Mouse (Mus musculus) heart, adult 2 months (tissue): ENCODE measurements at regions not wholly inside any gene's neighbourhood (a gene's known extent, or its start where the extent isn't known, plus 50 kb on each side); places are given as distances from the start of the nearest gene placed in this dataset.

Experiments used
- DNase-seq, 2 experiments: peaks; one replicate each; pipeline ENCODE4 v3.0.0; 2021
- H3K27ac ChIP-seq: fragments of 200-600 bp; 2 replicates; pipeline ENCODE4 v1.8.1; 2022
- H3K27me3 ChIP-seq: fragments of 200-500 bp; 2 replicates; pipeline ENCODE4 v1.6.1; 2012; ENCODE audit warnings: mild to moderate bottlenecking, low read length, inconsistent platforms, mixed read lengths; ENCODE audit not compliant: control insufficient read depth, insufficient read depth
- H3K36me3 ChIP-seq: fragments of 200-500 bp; 2 replicates; pipeline ENCODE4 v1.6.1; 2012; ENCODE audit warnings: low read length, inconsistent platforms; ENCODE audit not compliant: control insufficient read depth, insufficient read depth
- H3K4me1 ChIP-seq: fragments of 200-500 bp; 2 replicates; pipeline ENCODE4 v1.6.1; 2011; ENCODE audit warnings: low read length; ENCODE audit not compliant: control insufficient read depth, insufficient read depth
- H3K4me3 ChIP-seq: fragments of 200-600 bp; 2 replicates; pipeline ENCODE4 v1.8.1; 2022
- H3K79me2 ChIP-seq: fragments of 200-500 bp; replicated peaks from 2 replicates; pipeline ENCODE4 v1.6.1; 2012; ENCODE audit warnings: mild to moderate bottlenecking, inconsistent platforms, low read length, moderate library complexity, mixed read lengths; ENCODE audit not compliant: control insufficient read depth, insufficient read depth
- H3K9ac ChIP-seq: fragments of 200-500 bp; 2 replicates; pipeline ENCODE4 v1.6.1; 2012; ENCODE audit warnings: low read depth, mild to moderate bottlenecking, control low read depth, inconsistent platforms, low read length, mixed read lengths
- CTCF ChIP-seq: fragments of 200-600 bp; IDR thresholded peaks from 2 replicates; pipeline ENCODE4 v1.8.1; 2022; ENCODE audit warnings: antibody characterized with exemption, mild to moderate bottlenecking, moderate library complexity
- EP300 ChIP-seq: fragments of 200-500 bp; IDR thresholded peaks from 2 replicates; pipeline ENCODE4 v1.6.1; 2011; ENCODE audit warnings: low read depth, low read length, control low read depth; ENCODE audit not compliant: insufficient read depth
- POLR2A ChIP-seq: fragments of 200-500 bp; IDR thresholded peaks from 2 replicates; pipeline ENCODE4 v1.6.1; 2011; ENCODE audit warnings: mild to moderate bottlenecking, low read depth, low read length, control low read depth; ENCODE audit not compliant: insufficient read depth
- WGBS: fragments of 180-500 bp; shearing (Covaris S2); methylation state at CpG from one replicate; pipeline ENCODE4 v1.1.7; 2018; 5-methylcytosine and 5-hydroxymethylcytosine counted together
- intact Hi-C: fragments of 180-260 bp; cut with DNase I; formaldehyde crosslinking; loops from one replicate; pipeline ENCODE4 v1.15.1; 2025

GRCm38 (mm10) chr6:49985127-49985526, 124.9 kb upstream of the Mpp6 start:
- 34% methylated on average over 6 of the region's 6 CpGs for WGBS
- intact Hi-C loops = no loop called here
- Histone ChIP-seq H3K4me3 (no peak overlapping the region), H3K4me1 (no peaks in the 10 kb centered on the region; the same call in 1 of the 2 replicates), H3K79me2 (no peaks in the 10 kb centered on the region), H3K27me3 (no peaks in the 10 kb centered on the region), H3K36me3 (no peaks in the 10 kb centered on the region), H3K9ac (no peak overlapping the region), H3K27ac (no peak overlapping the region)
- no peak for DNase-seq
- no peak for TF ChIP-seq CTCF
- TF ChIP-seq EP300 = no peak
- no peak for TF ChIP-seq POLR2A

DNA sequence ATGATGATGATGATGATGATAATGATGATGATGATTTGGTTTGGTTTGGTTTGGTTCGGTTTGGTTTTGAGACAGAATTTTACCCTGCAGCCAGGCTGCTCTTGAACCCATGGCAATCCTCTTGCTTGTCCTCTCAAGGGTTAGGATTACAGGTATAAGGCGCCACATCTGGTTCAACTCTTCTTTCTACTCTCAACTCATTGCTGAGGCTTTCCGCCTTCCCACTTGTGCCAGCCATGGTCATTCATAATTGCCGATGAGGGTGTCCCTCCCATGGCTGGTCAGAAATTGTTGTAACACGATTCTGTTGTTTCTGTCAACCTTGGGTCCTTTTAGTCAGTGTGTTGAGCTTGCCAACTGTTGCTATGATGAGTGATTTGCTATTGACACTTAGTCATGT, 122.9 kb upstream of the Mpp6 start:
- intact Hi-C loops = no loop called here
- no peak for TF ChIP-seq POLR2A
- TF ChIP-seq CTCF = no peak
- no peak for TF ChIP-seq EP300
- Histone ChIP-seq H3K27ac (no peak overlapping the region), H3K36me3 (no peaks in the 10 kb centered on the region), H3K27me3 (no peaks in the 10 kb centered on the region), H3K9ac (no peak overlapping the region), H3K4me3 (no peak overlapping the region), H3K79me2 (no peaks in the 10 kb centered on the region), H3K4me1 (peaks cover 1% of the 10 kb centered on the region; the same call in 1 of the 2 replicates)
- WGBS = 87% methylated on average over 5 of the region's 5 CpGs
- DNase-seq = no peak

DNA sequence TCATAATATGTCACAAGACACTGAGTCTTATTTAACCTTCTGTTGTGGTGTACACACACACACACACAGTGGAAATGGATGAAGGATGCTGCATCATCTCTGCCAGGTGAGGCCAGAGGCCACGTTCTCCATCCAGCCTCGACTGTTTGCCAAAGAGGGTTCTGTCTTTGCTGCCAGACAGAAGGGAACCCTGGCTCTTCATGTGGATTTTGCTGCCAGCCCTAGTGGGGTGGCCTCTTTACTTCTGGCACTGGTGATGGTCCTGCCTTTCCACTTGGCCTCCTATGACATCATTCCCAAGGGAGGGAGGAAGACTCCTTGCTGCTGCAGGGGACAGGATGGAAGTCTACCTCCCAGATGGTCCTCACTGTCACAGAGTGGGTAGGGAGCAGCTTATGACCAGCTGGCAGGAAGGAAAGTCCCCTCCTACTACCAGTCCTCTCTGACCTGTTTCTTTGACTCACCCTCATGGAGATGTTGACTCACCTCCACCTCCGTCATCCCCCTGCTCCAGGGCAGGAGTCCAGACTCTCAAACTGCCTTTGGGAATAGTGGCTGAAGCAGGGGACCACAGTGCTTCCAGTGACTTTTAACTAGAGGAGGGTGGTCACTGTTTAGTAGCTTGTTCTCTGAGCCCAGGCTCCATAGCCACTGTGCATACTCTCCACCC, 122.4 kb upstream of the Mpp6 start:
- no peak for TF ChIP-seq POLR2A
- TF ChIP-seq CTCF = no peak
- no peak for TF ChIP-seq EP300
- intact Hi-C loops = no loop called here
- DNase-seq = no peak
- Histone ChIP-seq H3K4me1 (peaks cover 1% of the 10 kb centered on the region; the same call in 1 of the 2 replicates), H3K27ac (no peak overlapping the region), H3K4me3 (no peak overlapping the region), H3K36me3 (no peaks in the 10 kb centered on the region), H3K79me2 (no peaks in the 10 kb centered on the region), H3K9ac (no peak overlapping the region), H3K27me3 (no peaks in the 10 kb centered on the region)
- 56% methylated on average over 3 of the region's 3 CpGs for WGBS

GRCm38 (mm10) chr6:49989585-49990521, 120.2 kb upstream of the Mpp6 start:
- WGBS = 42% methylated on average over 9 of the region's 9 CpGs
- DNase-seq = no peak

GRCm38 (mm10) chr6:49990522-49990858, 119.6 kb upstream of the Mpp6 start:
- no peak for TF ChIP-seq CTCF
- TF ChIP-seq EP300 = no peak
- no peak for TF ChIP-seq POLR2A
- no peak overlapping the region for H3K27ac ChIP-seq

More at GRCm38 (mm10) chr6:49989585-49990521, 120.2 kb upstream of the Mpp6 start:
- H3K79me2 ChIP-seq = no peaks in the 10 kb centered on the region
- H3K4me1 ChIP-seq = peaks cover 1% of the 10 kb centered on the region; the same call in 1 of the 2 replicates
- TF ChIP-seq CTCF = no peak
- H3K27ac ChIP-seq = no peak overlapping the region
- intact Hi-C loops = no loop called here
- H3K27me3 ChIP-seq = no peaks in the 10 kb centered on the region
- H3K36me3 ChIP-seq = no peaks in the 10 kb centered on the region
- no peak overlapping the region for H3K9ac ChIP-seq
- no peak overlapping the region for H3K4me3 ChIP-seq

GRCm38 (mm10) chr6:49999365-49999764, 110.7 kb upstream of the Mpp6 start:
- intact Hi-C loops = no loop called here
- H3K4me3 ChIP-seq = no peak overlapping the region

More at GRCm38 (mm10) chr6:49990522-49990858, 119.6 kb upstream of the Mpp6 start:
- peak in 1 of 2 experiments; percentile 10 for DNase-seq
- WGBS = 45% methylated on average over 8 of the region's 8 CpGs
- peaks cover 1% of the 10 kb centered on the region; the same call in 1 of the 2 replicates for H3K4me1 ChIP-seq
- H3K27me3 ChIP-seq = no peaks in the 10 kb centered on the region
- no peaks in the 10 kb centered on the region for H3K36me3 ChIP-seq
- no peak overlapping the region for H3K4me3 ChIP-seq
- H3K79me2 ChIP-seq = no peaks in the 10 kb centered on the region
- no peak overlapping the region for H3K9ac ChIP-seq
- intact Hi-C loops = no loop called here

More at GRCm38 (mm10) chr6:49999365-49999764, 110.7 kb upstream of the Mpp6 start:
- Histone ChIP-seq H3K9ac (no peak overlapping the region), H3K79me2 (no peaks in the 10 kb centered on the region), H3K27ac (no peak overlapping the region), H3K36me3 (no peaks in the 10 kb centered on the region), H3K4me1 (no peaks in the 10 kb centered on the region), H3K27me3 (no peaks in the 10 kb centered on the region)
- DNase-seq = no peak
- TF ChIP-seq POLR2A (no peak), CTCF (no peak), EP300 (no peak)
- WGBS = 71% methylated on average over 11 of the region's 11 CpGs
